Mouse (Mus musculus) C2C12 (cell line): ENCODE measurements around the gene Grid1. TPM values are rescaled to one million over a fixed set of nuclear protein-coding genes. Genes with fewer than 3 reads are reported as not detected.

Experiments
- H3K27me3 ChIP-seq: one replicate; pipeline ENCODE4 v1.6.1; 2011; ENCODE audit not compliant: control insufficient read depth, insufficient read depth, insufficient read length
- H3K36me3 ChIP-seq: one replicate; pipeline ENCODE4 v1.6.1; 2011; ENCODE audit not compliant: control insufficient read depth, insufficient read depth
- H3K4me3 ChIP-seq: one replicate; pipeline ENCODE4 v1.5.1; 2011; ENCODE audit warnings: mild to moderate bottlenecking, control low read depth; ENCODE audit not compliant: poor library complexity, insufficient read depth, severe bottlenecking
- H3K79me2 ChIP-seq: one replicate; pipeline ENCODE4 v1.6.1; 2011; ENCODE audit not compliant: control insufficient read depth, insufficient read depth
- H3K79me3 ChIP-seq: one replicate; pipeline ENCODE4 v1.6.1; 2011; ENCODE audit warnings: low read depth, control low read depth
- H3ac ChIP-seq: one replicate; pipeline ENCODE3; 2011; ENCODE audit warnings: low read depth; ENCODE audit not compliant: control insufficient read depth, insufficient read length
- CEBPB ChIP-seq: IDR thresholded peaks from one replicate; pipeline ENCODE4 v1.6.1; 2011; ENCODE audit warnings: low read depth, mild to moderate bottlenecking, control low read depth, moderate library complexity
- CTCF ChIP-seq: IDR thresholded peaks from one replicate; pipeline ENCODE4 v1.5.1; 2011; ENCODE audit not compliant: control insufficient read depth, insufficient read depth, insufficient read length
- FOSL1 ChIP-seq: IDR thresholded peaks from one replicate; pipeline ENCODE4 v1.8.0; 2011; ENCODE audit warnings: mild to moderate bottlenecking, low read length; ENCODE audit not compliant: poor library complexity, insufficient read depth, severe bottlenecking
- MAX ChIP-seq: IDR thresholded peaks from one replicate; pipeline ENCODE4 v1.6.1; 2011; ENCODE audit warnings: mild to moderate bottlenecking, control low read depth
- MYOD1 ChIP-seq: IDR thresholded peaks from one replicate; pipeline ENCODE4 v1.6.1; 2011; ENCODE audit warnings: low read depth; ENCODE audit not compliant: control insufficient read depth, insufficient read length
- MYOG ChIP-seq: IDR thresholded peaks from one replicate; pipeline ENCODE4 v1.6.1; 2011; ENCODE audit not compliant: control insufficient read depth, insufficient read length; ENCODE audit errors: extremely low read depth
- USF1 ChIP-seq: IDR thresholded peaks from one replicate; pipeline ENCODE4 v1.6.1; 2011; ENCODE audit warnings: low read depth, mild to moderate bottlenecking, control low read depth, moderate library complexity
- polyA plus RNA-seq: library from polyadenylated mRNA; unstranded; fragments of >200 nt; fragmentation: generic; extraction: Trizol; gene quantifications from one replicate; pipeline ENCODE4 v1.2.1, GENCODE M21; 2012; ENCODE audit warnings: missing spikeins

The Grid1 gene
- polyA plus RNA-seq, 1 experiment, result 0.04 TPM

DNA sequence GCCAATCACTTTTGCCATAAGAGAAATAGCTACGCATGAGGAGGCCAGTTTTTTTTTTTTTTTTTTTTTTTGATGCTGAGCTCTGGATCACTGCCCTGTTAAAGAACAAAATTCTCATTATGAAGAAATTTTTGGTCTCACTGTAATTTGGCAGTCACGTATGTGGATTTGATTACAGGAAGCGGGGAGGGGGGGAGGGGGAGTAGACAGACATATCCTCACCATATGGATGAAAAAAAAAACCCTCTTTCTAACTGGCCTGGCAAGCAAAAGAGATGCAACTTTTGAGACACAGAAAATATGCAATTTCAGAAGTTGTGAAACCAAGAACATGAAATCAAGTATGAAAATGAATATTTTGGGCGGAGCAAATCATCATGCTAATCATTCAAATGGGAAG, 573.7 kb downstream of the Grid1 start:
- H3ac ChIP-seq, result no peak overlapping the region
- no peaks in the 10 kb centered on the region for H3K36me3 ChIP-seq
- H3K79me2 ChIP-seq, result no peaks in the 10 kb centered on the region
- H3K79me3 ChIP-seq, result no peaks in the 10 kb centered on the region
- TF ChIP-seq MYOD1 (no peak), MYOG (no peak), USF1 (no peak), CTCF (no peak), FOSL1 (no peak), CEBPB (no peak), MAX (no peak)
- no peaks in the 10 kb centered on the region for H3K27me3 ChIP-seq
- no peak overlapping the region for H3K4me3 ChIP-seq

DNA sequence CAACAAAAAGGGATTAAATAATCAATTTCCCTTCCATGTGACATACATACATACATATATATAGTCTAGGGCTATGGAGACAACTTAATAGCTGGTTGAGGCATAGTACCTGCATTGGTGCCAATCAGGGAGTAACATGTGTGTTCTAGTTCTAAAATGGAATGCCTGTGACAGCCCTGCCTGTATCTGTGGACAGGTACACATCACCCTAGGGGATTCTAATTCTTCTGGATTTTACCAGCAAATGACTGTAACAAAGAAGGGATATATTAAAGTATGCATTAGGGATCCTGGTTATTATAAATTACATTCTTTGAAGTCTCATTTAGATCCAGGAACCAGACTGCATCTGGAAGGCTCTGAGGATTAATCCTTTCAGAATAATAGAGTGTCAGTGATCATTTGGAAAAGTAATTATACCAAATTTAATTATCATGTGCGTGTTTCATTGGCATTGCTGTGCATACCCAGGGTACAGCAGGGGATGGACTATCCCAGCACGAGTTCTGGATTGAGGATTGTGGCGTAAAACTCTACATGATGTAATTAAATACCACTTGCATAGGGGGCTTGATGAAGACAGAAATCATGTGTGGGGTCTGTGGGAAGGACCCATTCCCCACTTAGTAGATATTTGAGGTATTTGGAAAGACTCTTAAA, 584.5 kb downstream of the Grid1 start:
- Histone ChIP-seq H3K79me2 (no peaks in the 10 kb centered on the region), H3ac (no peak overlapping the region), H3K27me3 (no peaks in the 10 kb centered on the region), H3K79me3 (no peaks in the 10 kb centered on the region), H3K36me3 (no peaks in the 10 kb centered on the region), H3K4me3 (no peak overlapping the region)
- TF ChIP-seq CEBPB (no peak), MYOD1 (no peak), CTCF (no peak), MYOG (no peak), USF1 (no peak), MAX (no peak), FOSL1 (no peak)

DNA sequence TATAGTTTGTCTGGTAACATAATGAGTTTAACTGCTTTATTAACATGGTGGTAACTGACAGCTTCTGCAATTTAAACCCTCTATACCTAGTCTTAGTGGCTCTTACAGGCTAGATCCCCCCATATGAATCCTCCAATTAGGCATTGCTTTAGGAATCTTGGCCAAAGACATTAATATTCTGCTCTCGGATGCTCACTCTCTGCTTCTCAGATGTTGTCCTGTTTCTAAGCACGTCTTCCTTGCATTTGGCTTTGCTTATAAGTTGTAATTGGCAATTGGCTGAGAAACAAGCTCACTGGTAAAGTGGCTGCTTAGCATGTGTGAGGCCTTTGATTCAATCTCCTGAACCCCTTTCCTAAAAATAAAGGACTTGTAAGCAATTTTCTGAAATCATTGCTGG, 610.4 kb downstream of the Grid1 start:
- H3K36me3 ChIP-seq, result no peaks in the 10 kb centered on the region
- no peak overlapping the region for H3ac ChIP-seq
- H3K79me3 ChIP-seq, result no peaks in the 10 kb centered on the region
- no peak for TF ChIP-seq USF1
- TF ChIP-seq CEBPB, result no peak
- TF ChIP-seq MYOG, result no peak
- TF ChIP-seq CTCF, result no peak
- no peak overlapping the region for H3K4me3 ChIP-seq
- H3K79me2 ChIP-seq, result no peaks in the 10 kb centered on the region
- no peaks in the 10 kb centered on the region for H3K27me3 ChIP-seq

DNA sequence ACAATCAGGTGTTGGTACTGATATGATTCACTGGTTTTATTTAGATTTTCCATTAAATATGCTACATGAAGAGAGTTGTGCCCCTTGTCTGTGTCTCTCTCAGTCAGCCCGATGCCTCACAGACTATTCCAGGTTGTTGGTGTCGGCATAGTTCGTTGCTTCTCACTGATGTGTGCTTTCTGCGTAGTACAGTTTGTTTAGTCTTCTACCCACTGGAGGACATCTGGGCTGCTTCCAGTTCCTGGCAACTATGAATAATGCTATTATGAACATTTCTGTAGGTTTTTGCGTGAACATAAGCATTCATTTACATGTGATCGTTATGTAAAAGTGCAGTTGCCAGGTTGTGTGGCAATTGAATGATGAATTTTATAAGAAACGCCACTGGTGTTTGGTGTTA, 633.8 kb downstream of the Grid1 start:
- no peak for TF ChIP-seq MAX
- TF ChIP-seq CEBPB, result no peak
- no peak for TF ChIP-seq CTCF
- TF ChIP-seq USF1, result no peak
- TF ChIP-seq MYOG, result no peak
- no peak for TF ChIP-seq FOSL1
- no peak for TF ChIP-seq MYOD1

DNA sequence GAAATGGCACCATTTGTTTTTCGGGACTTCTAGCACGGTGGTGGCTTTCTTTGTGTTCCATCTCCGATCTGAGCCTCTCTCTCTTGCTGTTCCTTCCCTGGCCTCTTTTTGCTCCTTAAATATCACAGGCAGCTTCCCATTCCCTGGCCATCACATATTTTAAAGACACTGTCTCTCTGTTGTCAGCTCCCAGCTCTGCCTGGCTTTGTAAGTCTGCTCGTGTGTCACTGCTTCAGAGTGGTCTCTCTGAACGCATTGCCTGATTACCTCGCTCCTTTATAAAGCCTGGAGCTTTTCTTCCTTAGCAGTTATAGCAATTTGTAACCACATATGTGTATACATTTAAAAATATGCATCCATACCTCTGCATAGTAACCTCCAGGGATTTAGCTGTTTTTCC, 648.3 kb downstream of the Grid1 start:
- no peak overlapping the region for H3ac ChIP-seq

More for the DNA sequence above, 633.8 kb downstream of the Grid1 start:
- Histone ChIP-seq H3K36me3 (no peaks in the 10 kb centered on the region), H3K27me3 (no peaks in the 10 kb centered on the region), H3K79me2 (no peaks in the 10 kb centered on the region), H3K79me3 (no peaks in the 10 kb centered on the region), H3K4me3 (no peak overlapping the region), H3ac (no peak overlapping the region)

DNA sequence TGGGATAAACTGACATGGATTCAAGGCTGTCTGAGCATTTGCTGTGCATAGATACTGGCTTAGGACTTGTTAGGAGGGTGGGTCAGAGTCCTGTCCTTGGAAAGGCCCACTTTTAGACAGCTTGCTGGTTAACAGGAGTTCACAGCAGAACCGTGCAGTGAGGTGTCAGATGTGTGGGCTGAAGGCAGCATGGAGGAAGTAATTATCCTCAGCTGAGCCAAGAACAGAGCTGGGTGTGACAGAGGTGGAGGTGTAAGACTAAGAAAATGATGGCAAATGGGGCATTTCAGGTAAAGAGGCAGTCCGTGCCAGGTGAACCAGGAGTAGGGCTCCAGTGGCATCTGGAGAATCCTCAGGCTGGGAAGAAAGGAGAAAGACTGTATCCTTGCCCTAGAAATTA, 666.1 kb downstream of the Grid1 start:
- TF ChIP-seq MAX (no peak), MYOG (no peak), FOSL1 (no peak), CEBPB (no peak), MYOD1 (no peak), CTCF (no peak), USF1 (no peak)
- Histone ChIP-seq H3K4me3 (no peak overlapping the region), H3ac (no peak overlapping the region), H3K79me3 (no peaks in the 10 kb centered on the region), H3K36me3 (no peaks in the 10 kb centered on the region), H3K79me2 (no peaks in the 10 kb centered on the region), H3K27me3 (no peaks in the 10 kb centered on the region)

More for the DNA sequence above, 648.3 kb downstream of the Grid1 start:
- Histone ChIP-seq H3K27me3 (no peaks in the 10 kb centered on the region), H3K36me3 (no peaks in the 10 kb centered on the region), H3K79me2 (no peaks in the 10 kb centered on the region), H3K4me3 (no peak overlapping the region), H3K79me3 (no peaks in the 10 kb centered on the region)
- TF ChIP-seq USF1 (no peak), CTCF (no peak)
